Mouse (Mus musculus) forebrain, embryonic 12.5 days (tissue): ENCODE measurements around the gene Olfr148. TPM values are rescaled to one million over a fixed set of nuclear protein-coding genes. Genes with fewer than 3 reads are reported as not detected.

Experiments
- ATAC-seq: fragments of 200-750 bp; cut with Nextera tagmentation; 2 replicates; pipeline ENCODE4 v1.8.0; 2017; ENCODE audit warnings: moderate TSS enrichment; ENCODE audit not compliant: low FRiP score
- H3K27ac ChIP-seq: fragments of 300-500 bp; sonication (generic); 2 replicates; pipeline ENCODE4 v1.5.1; 2016; ENCODE audit warnings: mild to moderate bottlenecking
- H3K27me3 ChIP-seq: fragments of 300-500 bp; sonication (generic); 2 replicates; pipeline ENCODE4 v1.6.1; 2016; ENCODE audit warnings: mild to moderate bottlenecking
- H3K36me3 ChIP-seq: fragments of 300-500 bp; sonication (generic); replicated peaks from 2 replicates; pipeline ENCODE4 v1.6.1; 2016; ENCODE audit warnings: mild to moderate bottlenecking
- H3K4me1 ChIP-seq: fragments of 300-500 bp; sonication (generic); 2 replicates; pipeline ENCODE4 v1.6.1; 2016
- H3K4me2 ChIP-seq: fragments of 300-500 bp; sonication (generic); 2 replicates; pipeline ENCODE4 v1.6.1; 2016; ENCODE audit warnings: mild to moderate bottlenecking, moderate library complexity
- H3K4me3 ChIP-seq: fragments of 300-500 bp; sonication (generic); replicated peaks from 2 replicates; pipeline ENCODE4 v1.5.1; 2016; ENCODE audit warnings: mild to moderate bottlenecking
- H3K9ac ChIP-seq: fragments of 300-500 bp; sonication (generic); 2 replicates; pipeline ENCODE4 v1.6.1; 2016; ENCODE audit warnings: mild to moderate bottlenecking
- H3K9me3 ChIP-seq: fragments of 300-500 bp; sonication (generic); 2 replicates; pipeline ENCODE4 v1.6.1; 2016
- WGBS: fragments of 180-500 bp; shearing (Covaris S2); methylation state at CpG from one replicate; pipeline ENCODE4 v1.1.7; 2016; 5-methylcytosine and 5-hydroxymethylcytosine counted together
- polyA plus RNA-seq: library from polyadenylated mRNA; unstranded; fragments of >200 nt; fragmentation: Nextera tagmentation; extraction: Ambion mirVana; gene quantifications from 2 replicates; pipeline ENCODE4 v1.2.1, GENCODE M21; 2016

The Olfr148 gene
- polyA plus RNA-seq, 1 experiment from 2014 or later = not detected

DNA sequence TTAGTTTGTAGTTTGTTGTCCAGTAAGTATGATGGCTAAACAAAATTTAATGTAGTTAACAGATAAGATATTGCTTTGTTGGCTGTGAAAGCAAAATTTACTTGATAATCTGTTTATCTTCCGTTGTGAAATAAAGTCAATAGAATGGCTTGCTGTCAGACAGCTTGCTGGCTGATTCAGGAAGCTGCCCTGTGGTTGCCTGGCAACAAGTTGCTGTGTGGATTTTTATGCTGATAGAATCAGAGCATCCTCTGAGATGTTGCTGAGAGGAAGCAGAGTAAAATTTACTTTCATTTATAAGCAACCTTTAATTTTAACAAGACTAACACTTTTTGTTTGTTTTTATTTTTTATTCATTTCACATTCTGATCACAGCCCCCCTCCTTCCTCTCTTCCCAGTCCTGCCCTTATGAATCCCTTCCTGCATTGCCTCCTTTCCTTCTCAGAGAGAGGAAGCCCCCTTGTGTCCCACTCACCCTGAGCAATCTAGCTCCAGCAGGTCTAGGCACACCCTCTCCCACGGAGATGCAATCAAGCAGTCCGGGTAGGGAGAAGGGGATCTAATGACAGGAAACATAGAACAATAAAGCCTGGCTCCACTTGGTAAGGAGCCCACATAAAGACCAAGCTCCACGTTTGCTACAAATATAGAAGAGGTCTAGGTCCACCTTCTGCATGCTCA is 23.6 kb downstream of the Olfr148 start:
- no peak for ATAC-seq
- Histone ChIP-seq H3K4me2 (no peak overlapping the region), H3K4me1 (no peaks in the 10 kb centered on the region), H3K27ac (no peak overlapping the region), H3K9ac (no peak overlapping the region), H3K36me3 (no peaks in the 10 kb centered on the region), H3K4me3 (no peak overlapping the region), H3K9me3 (no peaks in the 10 kb centered on the region), H3K27me3 (no peaks in the 10 kb centered on the region)
- 41% methylated on average over 4 of the region's 4 CpGs for WGBS

DNA sequence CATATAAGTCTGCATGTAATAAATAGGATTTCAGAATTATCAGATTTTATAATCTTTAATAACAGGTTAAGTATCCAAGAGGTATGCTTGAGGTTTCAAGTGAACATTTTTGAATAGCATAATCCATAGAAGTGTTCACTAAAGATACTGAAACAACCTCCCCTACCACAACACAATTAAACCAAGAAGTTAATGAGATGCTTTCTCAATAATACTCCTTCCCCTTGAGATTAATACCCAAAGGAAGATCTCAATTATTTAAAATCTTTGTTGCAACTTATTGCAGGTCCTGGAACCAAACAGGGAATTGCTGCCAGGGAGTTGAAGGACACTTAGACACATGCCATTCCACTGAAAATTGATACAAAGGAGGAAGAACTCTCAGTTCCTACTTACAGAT is 34.3 kb downstream of the Olfr148 start, which contains the start of gene Olfr961:
Olfr961 (plus strand) TSS at position 301 of the 400 bp plus-strand sequence.
- no peaks in the 10 kb centered on the region for H3K9me3 ChIP-seq
- H3K4me1 ChIP-seq = no peaks in the 10 kb centered on the region
- no peak for ATAC-seq
- H3K4me2 ChIP-seq = no peak within 1 kb of the TSS
- no peak within 1 kb of the TSS for H3K27ac ChIP-seq
- H3K36me3 ChIP-seq = no peaks in the 10 kb centered on the region
- H3K9ac ChIP-seq = no peak within 1 kb of the TSS
- no peaks in the 10 kb centered on the region for H3K27me3 ChIP-seq
- H3K4me3 ChIP-seq = no peak within 1 kb of the TSS

- Histone ChIP-seq H3K27ac (no peak overlapping the region), H3K9me3 (no peaks in the 10 kb centered on the region), H3K4me1 (no peaks in the 10 kb centered on the region), H3K9ac (no peak overlapping the region), H3K36me3 (no peaks in the 10 kb centered on the region), H3K27me3 (no peaks in the 10 kb centered on the region), H3K4me2 (no peak overlapping the region), H3K4me3 (no peak overlapping the region)
- 91% methylated on average over 4 of the region's 4 CpGs for WGBS
- no peak for ATAC-seq
Observed at GRCm38 (mm10) chr9:39647382-39647781, 36.9 kb downstream of the Olfr148 start.

DNA sequence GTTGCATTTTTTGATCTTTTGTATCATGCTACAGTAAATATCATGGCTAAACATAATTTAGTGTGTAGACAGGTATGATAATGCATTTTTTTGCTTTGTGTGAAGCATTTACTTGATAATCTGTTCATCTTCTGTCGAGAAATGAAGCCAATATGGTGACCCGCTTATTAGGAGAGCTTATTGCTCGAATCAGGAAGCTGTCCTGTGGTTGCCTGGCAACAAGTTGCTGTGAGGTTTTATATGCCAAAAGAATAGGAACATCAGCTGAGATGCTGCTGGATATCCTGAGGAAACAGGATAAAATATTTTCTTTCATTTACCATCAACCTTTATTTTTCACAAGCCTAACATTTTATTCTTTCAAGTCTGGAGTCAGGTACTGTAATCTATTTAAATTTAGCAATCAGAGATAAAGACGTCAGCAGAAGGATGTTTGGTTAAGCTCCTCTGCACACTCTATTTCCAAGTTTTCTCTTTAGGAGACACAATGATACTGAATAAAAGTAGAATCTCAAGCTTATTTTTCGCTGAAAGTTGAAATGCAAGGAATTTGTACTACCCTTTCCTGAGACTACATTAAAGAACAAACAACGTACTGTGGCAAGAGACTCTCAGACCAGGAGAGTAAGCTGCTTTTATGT is 44.4 kb downstream of the Olfr148 start:
- 78% methylated on average over 6 of the region's 6 CpGs for WGBS
- Histone ChIP-seq H3K9ac (no peak overlapping the region), H3K36me3 (no peaks in the 10 kb centered on the region), H3K4me2 (no peak overlapping the region), H3K4me1 (no peaks in the 10 kb centered on the region), H3K4me3 (no peak overlapping the region), H3K9me3 (no peaks in the 10 kb centered on the region), H3K27me3 (no peaks in the 10 kb centered on the region), H3K27ac (no peak overlapping the region)
- no peak for ATAC-seq

Other genes with a start within 250 kb of the Olfr148 start
- not detected in 2 replicates for gene Olfr951, start 223.2 kb upstream of the Olfr148 start, polyA plus RNA-seq
- not detected in 2 replicates for gene Olfr952, start 183.5 kb upstream of the Olfr148 start, polyA plus RNA-seq
- gene Olfr954, start 154.0 kb upstream of the Olfr148 start, polyA plus RNA-seq = not detected in 2 replicates
- gene Olfr955, start 138.7 kb upstream of the Olfr148 start, polyA plus RNA-seq = not detected in 2 replicates
- gene Olfr44, start 116.7 kb upstream of the Olfr148 start, polyA plus RNA-seq = not detected in 2 replicates
- gene Olfr957, start 94.8 kb upstream of the Olfr148 start, polyA plus RNA-seq = 0.13 TPM in 1 of 2 replicates, not detected in the other
- not detected in 2 replicates for gene Olfr958, start 56.6 kb upstream of the Olfr148 start, polyA plus RNA-seq
- gene Olfr959, start 35.1 kb upstream of the Olfr148 start, polyA plus RNA-seq = not detected in 2 replicates
- 23.6 and 24.7 TPM in 2 replicates for gene AW551984, start 6.3 kb upstream of the Olfr148 start, polyA plus RNA-seq
- not detected in 2 replicates for gene Olfr960, start 10.7 kb downstream of the Olfr148 start, polyA plus RNA-seq
- not detected in 2 replicates for gene Olfr961, start 34.4 kb downstream of the Olfr148 start, polyA plus RNA-seq
- gene Olfr963, start 56.5 kb downstream of the Olfr148 start, polyA plus RNA-seq = not detected in 2 replicates
- not detected in 2 replicates for gene Olfr149, start 96.5 kb downstream of the Olfr148 start, polyA plus RNA-seq
- gene Olfr965, start 100.7 kb downstream of the Olfr148 start, polyA plus RNA-seq = not detected in 2 replicates
- not detected in 2 replicates for gene Olfr150, start 120.3 kb downstream of the Olfr148 start, polyA plus RNA-seq
- not detected in 2 replicates for gene Olfr967, start 135.6 kb downstream of the Olfr148 start, polyA plus RNA-seq
- not detected in 2 replicates for gene Olfr968, start 172.6 kb downstream of the Olfr148 start, polyA plus RNA-seq
- not detected in 2 replicates for gene Olfr969, start 180.3 kb downstream of the Olfr148 start, polyA plus RNA-seq
- gene Olfr970, start 198.2 kb downstream of the Olfr148 start, polyA plus RNA-seq = not detected in 2 replicates
- gene Olfr971, start 226.2 kb downstream of the Olfr148 start, polyA plus RNA-seq = not detected in 2 replicates